In genomic region chr15:103190531-103191462, GRCm38 (mm10) we compare ENCODE assay signal across 9 mouse cellular contexts. TPM values are rescaled to one million over a fixed set of nuclear protein-coding genes. Genes with fewer than 3 reads are reported as not detected.
A peak's percentile ranks its signal among the peaks of the same experiment; 100 is the strongest.
DNase-seq lines count a peak whose midpoint lies in the region; TF ChIP-seq lines count a peak whose summit lies in the region.
"Had no signal": no experiment of that assay in that cellular context is flagged by ENCODE, and none has a peak within 500 bp of the region (broad histone marks: within the 10 kb centered on the region; RNA-seq: fewer than 3 reads in every experiment).

No protein-coding gene starts in this region.

- no peak overlapping the region for H3K27ac ChIP-seq in embryonic fibroblast, embryonic 13.5 days (ENCODE audit: insufficient read depth, low read length)
- H3K27ac ChIP-seq: lung, embryonic 15.5 days had no signal

- TF ChIP-seq CTCF in embryonic fibroblast, embryonic 13.5 days (IDR thresholded peaks at IDR 0.05; ENCODE audit: borderline replicate concordance, insufficient read depth, low read length), result peak; percentile 50; the same call in 1 of the 2 replicates

- H3K4me3 ChIP-seq in embryonic fibroblast, embryonic 13.5 days (ENCODE audit: insufficient read depth, low read length), result no peak overlapping the region
- H3K4me3 ChIP-seq: lung, embryonic 15.5 days had no signal

- TF ChIP-seq POLR2A in embryonic fibroblast, embryonic 13.5 days (IDR thresholded peaks at IDR 0.05; ENCODE audit: low read depth, low read length), result no peak

- no peaks in the 10 kb centered on the region for H3K4me1 ChIP-seq in embryonic fibroblast, embryonic 13.5 days (ENCODE audit: control insufficient read depth, insufficient read depth, low read length)
- H3K4me1 ChIP-seq: lung, embryonic 15.5 days had no signal

- peak; percentile 79 to 85 for DNase-seq in cerebellum, postnatal 10 days
- no peak for DNase-seq in cerebellum, adult 9-10 months
- peak; percentile 52 to 60 for DNase-seq in left cerebral cortex, adult 18-20 months (ENCODE audit: low spot score in 2 of 2)
- DNase-seq in left cerebral cortex, adult 8-10 months (ENCODE audit: low spot score in 2 of 2), result no peak
- DNase-seq in ES-CJ7 (ENCODE audit: low read depth, low spot score), result peak; percentile 54
- DNase-seq in lung, postnatal 14 days, result peak; percentile 60
- no peak for DNase-seq in c-Kit-positive CD71-positive TER-119-positive erythroid progenitor cells, embryonic 14.5 days (ENCODE audit: low spot score)

RNA-seq across cellular contexts. Expression of gene Smug1, which starts 23.9 kb away (rescaled TPM):
- 10 to 100 TPM; 21.8 to 22.6 TPM for total RNA-seq in left cerebral cortex, adult 18-20 months (2021)
- 10 to 100 TPM; 18.9 to 24.5 (median 19.8) TPM for total RNA-seq in left cerebral cortex, adult 8-10 months (2022)
- 10.4 and 11.0 TPM in 2 replicates for polyA plus RNA-seq in embryonic fibroblast, embryonic 13.5 days (2011; ENCODE audit: insufficient read length, low read depth, missing spikeins)

RNA-seq across cellular contexts. Expression of gene Cbx5, which starts 48.8 kb away (rescaled TPM):
- total RNA-seq in left cerebral cortex, adult 18-20 months (2021), result 100 to 1,000 TPM; 181 to 182 TPM
- 100 to 1,000 TPM; 174 to 198 (median 181) TPM for total RNA-seq in left cerebral cortex, adult 8-10 months (2022)
- 132 and 172 TPM in 2 replicates for polyA plus RNA-seq in embryonic fibroblast, embryonic 13.5 days (2011; ENCODE audit: insufficient read length, low read depth, missing spikeins)

RNA-seq across cellular contexts. Expression of gene Hnrnpa1, which starts 49.4 kb away (rescaled TPM):
- 100 to 1,000 TPM; 232 to 268 TPM for total RNA-seq in left cerebral cortex, adult 18-20 months (2021)
- total RNA-seq in left cerebral cortex, adult 8-10 months (2022), result 100 to 1,000 TPM; 254 to 309 (median 279) TPM
- 509 and 719 TPM in 2 replicates for polyA plus RNA-seq in embryonic fibroblast, embryonic 13.5 days (2011; ENCODE audit: insufficient read length, low read depth, missing spikeins)

Comparison
In these comparisons a context has a peak if more than half of its experiments do, and no peak if none do; other contexts are left out.
1. DNase-seq: peak in cerebellum, postnatal 10 days (2 of 2), left cerebral cortex, adult 18-20 months (2 of 2), ES-CJ7 (single experiment) and lung, postnatal 14 days (single experiment); none in cerebellum, adult 9-10 months (single experiment), left cerebral cortex, adult 8-10 months (0 of 2) and c-Kit-positive CD71-positive TER-119-positive erythroid progenitor cells, embryonic 14.5 days (single experiment).